Mouse (Mus musculus) cortical plate, adult 2 months (tissue): ENCODE data around the gene Yjefn3.

ENCODE experiments used
- CTCF ChIP-seq: fragments of 200-500 bp; IDR thresholded peaks from 2 replicates; pipeline ENCODE4 v1.5.1; 2011; ENCODE audit warnings: mild to moderate bottlenecking, control low read depth, low read length; ENCODE audit not compliant: insufficient read depth; ENCODE audit errors: extremely low read depth
- POLR2A ChIP-seq: fragments of 200-500 bp; IDR thresholded peaks from 2 replicates; pipeline ENCODE4 v1.6.1; 2011; ENCODE audit warnings: mild to moderate bottlenecking, low read length, control low read depth; ENCODE audit not compliant: insufficient read depth; ENCODE audit errors: extremely low read depth

GRCm38 (mm10) chr8:69881261-69881865, 21.1 kb downstream of the Yjefn3 start:
- TF ChIP-seq CTCF (no peak), POLR2A (no peak)
